Mouse (Mus musculus): ENCODE measurements at regions not wholly inside any gene's neighbourhood (a gene's known extent, or its start where the extent isn't known, plus 50 kb on each side); places are given as distances from the start of the nearest gene placed in this dataset.

GRCm38 (mm10) chr8:81260089-81260488 is 82.3 kb upstream of the Inpp4b start:
- Histone ChIP-seq H3K4me1 (ENCODE audit: control insufficient read depth in 1 of 2, insufficient read depth in 2 of 2, low read length in 2 of 2) (no peaks in the 10 kb centered on the region), H3K27ac (ENCODE audit: control insufficient read depth, low read depth, low read length) (no peak overlapping the region), H3K9ac (ENCODE audit: control insufficient read depth, low read depth, low read length, poor library complexity, severe bottlenecking) (no peak overlapping the region), H3K79me2 (ENCODE audit: control insufficient read depth, insufficient read depth, low read length, poor library complexity) (no peaks in the 10 kb centered on the region), H3K4me3 (ENCODE audit: control insufficient read depth in 1 of 2, insufficient read depth in 1 of 2, low read depth in 2 of 2, low read length in 2 of 2) (no peak overlapping the region), H3K27me3 (ENCODE audit: control insufficient read depth in 1 of 2, insufficient read depth in 2 of 2, low read length in 2 of 2) (no peaks in the 10 kb centered on the region), H3K36me3 (ENCODE audit: control insufficient read depth in 1 of 2, insufficient read depth in 2 of 2, low read length in 2 of 2) (no peaks in the 10 kb centered on the region), H3K9me3 (replicated peaks; ENCODE audit: insufficient read depth, low read length) (no peaks in the 10 kb centered on the region)
- DNase-seq (ENCODE audit: low read depth, low spot score) = no peak
- no peak for TF ChIP-seq GATA1 (IDR thresholded peaks at IDR 0.05; ENCODE audit: low read depth, low read length)
- TF ChIP-seq EP300 (IDR thresholded peaks at IDR 0.05; ENCODE audit: low read depth in 1 of 2, low read length in 2 of 2) = no peak
- TF ChIP-seq HCFC1 (IDR thresholded peaks at IDR 0.05; ENCODE audit: low read depth, low read length) = no peak
- TF ChIP-seq MYC (IDR thresholded peaks at IDR 0.05; ENCODE audit: low read depth, low read length) = no peak
- TF ChIP-seq MYB (IDR thresholded peaks at IDR 0.05; ENCODE audit: low read depth, low read length) = no peak
- no peak for TF ChIP-seq POLR2AphosphoS5 (IDR thresholded peaks at IDR 0.05; ENCODE audit: borderline replicate concordance, low read depth, low read length)
- TF ChIP-seq GABPA (IDR thresholded peaks at IDR 0.05; ENCODE audit: low read depth, low read length) = no peak
- TF ChIP-seq POLR2A (IDR thresholded peaks at IDR 0.05; ENCODE audit: control insufficient read depth in 1 of 2, insufficient read depth in 1 of 2, low read depth in 1 of 2, low read length in 2 of 2, poor library complexity in 1 of 2) = no peak
- TF ChIP-seq TBP (IDR thresholded peaks at IDR 0.05; ENCODE audit: low read depth, low read length) = no peak
- no peak for TF ChIP-seq RCOR1 (IDR thresholded peaks at IDR 0.05; ENCODE audit: low read depth, low read length)
- TF ChIP-seq NRF1 (IDR thresholded peaks at IDR 0.05; ENCODE audit: insufficient read depth, low read depth, low read length, poor library complexity, severe bottlenecking) = no peak
- TF ChIP-seq USF2 (IDR thresholded peaks at IDR 0.05; ENCODE audit: borderline replicate concordance in 1 of 2, insufficient read depth in 1 of 2, low read depth in 1 of 2, low read length in 2 of 2) = no peak
- no peak for TF ChIP-seq JUND (IDR thresholded peaks at IDR 0.05; ENCODE audit: low read depth, low read length)
- no peak for TF ChIP-seq CHD2 (IDR thresholded peaks at IDR 0.05; ENCODE audit: low read length)
- TF ChIP-seq POLR2AphosphoS2 (IDR thresholded peaks at IDR 0.05; ENCODE audit: low read length) = no peak
- no peak for TF ChIP-seq ZC3H11A (IDR thresholded peaks at IDR 0.05; ENCODE audit: low read depth, low read length)
- no peak for TF ChIP-seq CHD1 (IDR thresholded peaks at IDR 0.05; ENCODE audit: low read depth, low read length)

- Histone ChIP-seq H3K9me3 (replicated peaks; ENCODE audit: insufficient read depth, low read length) (no peaks in the 10 kb centered on the region), H3K4me3 (ENCODE audit: control insufficient read depth in 1 of 2, insufficient read depth in 1 of 2, low read depth in 2 of 2, low read length in 2 of 2) (peak overlapping the region in 1 of 2 experiments; percentile 32; a peak in 2 of 4 replicates), H3K27me3 (ENCODE audit: control insufficient read depth in 1 of 2, insufficient read depth in 2 of 2, low read length in 2 of 2) (no peaks in the 10 kb centered on the region), H3K79me2 (ENCODE audit: control insufficient read depth, insufficient read depth, low read length, poor library complexity) (no peaks in the 10 kb centered on the region), H3K36me3 (ENCODE audit: control insufficient read depth in 1 of 2, insufficient read depth in 2 of 2, low read length in 2 of 2) (peaks cover 0 to 9% of the 10 kb centered on the region in 2 experiments; a peak in 2 of 4 replicates), H3K9ac (ENCODE audit: control insufficient read depth, low read depth, low read length, poor library complexity, severe bottlenecking) (no peak overlapping the region), H3K27ac (ENCODE audit: control insufficient read depth, low read depth, low read length) (no peak overlapping the region), H3K4me1 (ENCODE audit: control insufficient read depth in 1 of 2, insufficient read depth in 2 of 2, low read length in 2 of 2) (peaks cover 2 to 8% of the 10 kb centered on the region in 2 experiments; a peak in 3 of 4 replicates)
- peak; percentile 83 for DNase-seq (ENCODE audit: low read depth, low spot score)
- TF ChIP-seq NELFE (IDR thresholded peaks at IDR 0.05; ENCODE audit: low read depth, low read length) (no peak), MYB (IDR thresholded peaks at IDR 0.05; ENCODE audit: low read depth, low read length) (no peak), USF2 (IDR thresholded peaks at IDR 0.05; ENCODE audit: borderline replicate concordance in 1 of 2, insufficient read depth in 1 of 2, low read depth in 1 of 2, low read length in 2 of 2) (no peak), ZC3H11A (IDR thresholded peaks at IDR 0.05; ENCODE audit: low read depth, low read length) (no peak; the same call in 1 of the 2 replicates), KAT2A (conservative IDR thresholded peaks at IDR 0.05; ENCODE audit: low read depth, low read length) (no peak), EP300 (IDR thresholded peaks at IDR 0.05; ENCODE audit: low read depth in 1 of 2, low read length in 2 of 2) (peak; percentile 70 to 85; a peak in 3 of 4 replicates), POLR2AphosphoS5 (IDR thresholded peaks at IDR 0.05; ENCODE audit: borderline replicate concordance, low read depth, low read length) (no peak), UBTF (IDR thresholded peaks at IDR 0.05; ENCODE audit: borderline replicate concordance, insufficient read depth, low read depth, low read length) (no peak), HCFC1 (IDR thresholded peaks at IDR 0.05; ENCODE audit: low read depth, low read length) (no peak), ZNF384 (IDR thresholded peaks at IDR 0.05; ENCODE audit: low read depth, low read length) (no peak), BHLHE40 (IDR thresholded peaks at IDR 0.05; ENCODE audit: borderline replicate concordance, low read depth, low read length) (peak; percentile 41; the same call in 1 of the 2 replicates), MXI1 (IDR thresholded peaks at IDR 0.05; ENCODE audit: low read depth, low read length) (peak; percentile 75), CHD1 (IDR thresholded peaks at IDR 0.05; ENCODE audit: low read depth, low read length) (no peak), ZMIZ1 (IDR thresholded peaks at IDR 0.05; ENCODE audit: low read depth, low read length) (no peak), MAZ (IDR thresholded peaks at IDR 0.05; ENCODE audit: low read depth, low read length) (no peak), ETS1 (IDR thresholded peaks at IDR 0.05; ENCODE audit: low read depth, low read length) (peak; percentile 80), ZKSCAN1 (IDR thresholded peaks at IDR 0.05; ENCODE audit: low read depth, low read length) (0 out of 2 replicates have a peak, but pooled peaks have one; percentile 89), NRF1 (IDR thresholded peaks at IDR 0.05; ENCODE audit: insufficient read depth, low read depth, low read length, poor library complexity, severe bottlenecking) (no peak), JUND (IDR thresholded peaks at IDR 0.05; ENCODE audit: low read depth, low read length) (no peak), E2F4 (IDR thresholded peaks at IDR 0.05; ENCODE audit: borderline replicate concordance, low read depth, low read length) (no peak), TCF12 (IDR thresholded peaks at IDR 0.05; ENCODE audit: low read depth, low read length) (peak; percentile 56), TAL1 (IDR thresholded peaks at IDR 0.05; ENCODE audit: low read length) (no peak)
Observed at GRCm38 (mm10) chr8:81223872-81224271, 118.5 kb upstream of the Inpp4b start.
